Mouse (Mus musculus) macrophage (primary cell): ENCODE measurements around the gene Cited1. TPM values are rescaled to one million over a fixed set of nuclear protein-coding genes. Genes with fewer than 3 reads are reported as not detected.

Experiments
- polyA plus RNA-seq: library from polyadenylated mRNA; stranded (reverse); fragments of 250-400 nt; gene quantifications from 3 replicates; pipeline ENCODE4 v1.2.4, GENCODE M21; 2018; ENCODE audit warnings: inconsistent platforms

Cited1 gene
- polyA plus RNA-seq, 1 experiment from 2014 or later = not detected

Other genes starting within 250 kb of the Cited1 start
- 7.6 to 21.8 TPM (median 8.2 TPM) in 3 replicates for gene Rtl5, start 180.9 kb downstream of the Cited1 start, polyA plus RNA-seq
- gene Pin4, start 132.7 kb downstream of the Cited1 start, polyA plus RNA-seq = 109 to 182 TPM (median 119 TPM) in 3 replicates
- 1.3 to 5.2 TPM (median 3.0 TPM) in 3 replicates for gene Ercc6l, start 95.1 kb downstream of the Cited1 start, polyA plus RNA-seq
- 633 to 1,240 TPM (median 1,052 TPM) in 3 replicates for gene Rps4x, start 62.8 kb downstream of the Cited1 start, polyA plus RNA-seq